Mouse (Mus musculus) cortical plate, adult 2 months (tissue): Measurements from ENCODE around the gene Sipa1l2. TPM values are rescaled to one million over a fixed set of nuclear protein-coding genes. Genes with fewer than 3 reads are reported as not detected.
"Not testable (repeated sequence)": the region's sequence is repeated elsewhere in the genome, so short reads cannot be mapped to it uniquely, and the experiment has no call there.

Experiments
- H3K27ac ChIP-seq: fragments of 200-500 bp; 2 replicates; pipeline ENCODE4 v1.5.1; 2012; ENCODE audit warnings: low read length, control low read depth, inconsistent platforms; ENCODE audit not compliant: insufficient read depth
- H3K4me1 ChIP-seq: fragments of 200-500 bp; 2 replicates; pipeline ENCODE4 v1.6.1; 2011; ENCODE audit warnings: low read length; ENCODE audit not compliant: control insufficient read depth, insufficient read depth
- H3K4me3 ChIP-seq: fragments of 200-500 bp; 2 replicates; pipeline ENCODE4 v1.5.1; 2011; ENCODE audit warnings: mild to moderate bottlenecking, low read length, control low read depth; ENCODE audit not compliant: insufficient read depth
- CTCF ChIP-seq: fragments of 200-500 bp; IDR thresholded peaks from 2 replicates; pipeline ENCODE4 v1.5.1; 2011; ENCODE audit warnings: mild to moderate bottlenecking, control low read depth, low read length; ENCODE audit not compliant: insufficient read depth; ENCODE audit errors: extremely low read depth
- POLR2A ChIP-seq: fragments of 200-500 bp; IDR thresholded peaks from 2 replicates; pipeline ENCODE4 v1.6.1; 2011; ENCODE audit warnings: mild to moderate bottlenecking, low read length, control low read depth; ENCODE audit not compliant: insufficient read depth; ENCODE audit errors: extremely low read depth
- polyA plus RNA-seq: library from polyadenylated mRNA; depleted of rRNA; stranded (reverse); fragments of >200 nt; gene quantifications from 2 replicates; pipeline ENCODE4 v1.2.3, GENCODE M21; 2012

Sipa1l2 gene
- polyA plus RNA-seq, 1 experiment = 22.7 TPM

DNA sequence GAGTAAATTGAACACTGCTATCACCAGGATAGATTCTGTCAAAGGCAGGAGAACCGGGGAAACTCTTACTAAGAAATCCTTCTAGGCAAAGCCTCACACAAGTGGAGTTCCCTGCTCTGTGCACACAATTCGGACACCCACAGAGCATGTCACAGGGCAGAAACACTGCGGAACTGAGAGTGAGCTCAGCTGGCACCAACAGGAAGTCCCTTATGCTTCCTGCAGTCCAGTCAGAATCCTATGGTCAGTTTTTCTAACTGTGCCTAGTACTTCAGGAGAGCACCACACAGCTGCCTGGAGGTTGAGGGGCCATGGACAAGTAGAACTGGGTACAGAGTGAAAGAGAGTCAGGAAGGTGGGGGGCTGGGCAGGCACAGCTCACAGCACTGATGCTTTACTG, 41.7 kb downstream of the Sipa1l2 start:
- TF ChIP-seq POLR2A (no peak), CTCF (no peak)
- Histone ChIP-seq H3K4me3 (no peak overlapping the region), H3K4me1 (peaks cover 10% of the 10 kb centered on the region), H3K27ac (peak overlapping the region; percentile 11; the same call in 1 of the 2 replicates)

- TF ChIP-seq CTCF (no peak), POLR2A (no peak)
- Histone ChIP-seq H3K4me1 (peaks cover 8% of the 10 kb centered on the region; the same call in 1 of the 2 replicates), H3K4me3 (no peak overlapping the region), H3K27ac (no peak overlapping the region)
Observed at GRCm38 (mm10) chr8:125526999-125527398, 42.6 kb downstream of the Sipa1l2 start.

DNA sequence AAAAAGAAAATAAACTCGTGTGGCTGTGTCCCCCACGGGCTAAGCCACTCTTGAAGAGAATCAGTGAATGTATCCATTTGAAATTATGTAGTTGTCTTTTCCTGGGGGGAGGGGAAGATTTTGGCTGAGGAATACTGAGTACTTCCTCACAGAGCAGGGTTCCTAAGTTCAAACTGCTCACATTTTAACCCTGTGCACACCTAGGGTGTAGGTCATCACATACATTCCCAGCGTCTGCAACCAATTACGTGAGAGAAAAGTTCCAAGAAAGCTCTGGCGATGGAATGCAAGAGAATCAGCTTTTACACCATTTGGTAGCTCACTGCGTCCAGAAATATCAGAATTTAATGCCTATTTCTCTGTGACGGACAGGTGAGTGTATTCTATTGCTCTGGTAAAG, 43.0 kb downstream of the Sipa1l2 start:
- no peak overlapping the region for H3K27ac ChIP-seq
- H3K4me3 ChIP-seq = no peak overlapping the region
- peaks cover 5% of the 10 kb centered on the region; the same call in 1 of the 2 replicates for H3K4me1 ChIP-seq
- TF ChIP-seq CTCF = no peak
- no peak for TF ChIP-seq POLR2A

DNA sequence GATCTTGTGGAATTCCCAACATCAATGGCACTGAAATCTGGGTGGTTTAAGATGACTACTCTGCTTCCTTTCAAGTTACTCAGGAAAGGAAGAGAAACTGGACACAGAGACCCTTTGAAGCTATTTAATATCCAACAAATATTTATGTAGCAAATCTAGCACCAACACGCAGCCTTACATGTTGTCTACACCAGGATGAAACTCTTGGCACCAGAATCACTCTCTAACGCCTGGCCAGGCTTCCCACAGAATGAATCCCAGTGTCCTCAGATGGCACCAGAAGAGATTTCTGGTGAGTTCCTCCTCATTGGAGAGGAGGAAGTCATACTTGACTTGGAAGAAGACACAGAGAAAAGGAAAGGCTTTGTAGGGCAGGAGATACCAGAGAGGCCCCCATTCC, 45.1 kb downstream of the Sipa1l2 start:
- no peak overlapping the region for H3K4me3 ChIP-seq
- peaks cover 3% of the 10 kb centered on the region; the same call in 1 of the 2 replicates for H3K4me1 ChIP-seq
- no peak overlapping the region for H3K27ac ChIP-seq
- TF ChIP-seq POLR2A (no peak), CTCF (no peak)

GRCm38 (mm10) chr8:125523213-125523612, 46.4 kb downstream of the Sipa1l2 start:
- Histone ChIP-seq H3K4me3 (no peak overlapping the region), H3K27ac (no peak overlapping the region), H3K4me1 (peaks cover 3% of the 10 kb centered on the region; the same call in 1 of the 2 replicates)
- TF ChIP-seq POLR2A (no peak), CTCF (no peak)

GRCm38 (mm10) chr8:125522151-125522550, 47.5 kb downstream of the Sipa1l2 start:
- Histone ChIP-seq H3K4me3 (no peak overlapping the region), H3K4me1 (peaks cover 2% of the 10 kb centered on the region; the same call in 1 of the 2 replicates), H3K27ac (no peak overlapping the region)
- no peak for TF ChIP-seq CTCF
- TF ChIP-seq POLR2A = no peak

- TF ChIP-seq CTCF = no peak
- no peak for TF ChIP-seq POLR2A
- H3K4me1 ChIP-seq = peaks cover 2% of the 10 kb centered on the region; the same call in 1 of the 2 replicates
Observed at GRCm38 (mm10) chr8:125521087-125521486, 48.5 kb downstream of the Sipa1l2 start.

DNA sequence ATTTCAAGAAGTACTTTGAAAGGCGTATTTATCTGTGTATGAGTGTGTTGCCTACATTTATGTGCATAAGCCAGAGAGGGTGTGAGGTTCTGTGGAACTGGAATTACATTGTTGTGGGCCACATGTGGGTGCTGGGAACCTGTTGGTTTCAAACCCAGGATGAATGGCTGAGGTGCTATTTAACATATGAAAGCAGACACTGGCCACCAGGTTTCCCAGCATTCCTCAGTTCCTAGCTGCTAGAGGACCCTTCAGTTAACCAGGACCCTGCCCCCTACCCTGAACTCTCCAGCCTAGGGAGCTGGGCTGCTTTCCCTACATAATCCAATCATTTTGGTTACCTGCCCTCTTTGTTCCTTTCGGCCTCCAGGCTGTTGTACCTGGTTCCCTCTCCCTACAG, 49.3 kb downstream of the Sipa1l2 start:
- H3K27ac ChIP-seq, H3K4me1 ChIP-seq, H3K4me3 ChIP-seq: not testable (repeated sequence)

More at GRCm38 (mm10) chr8:125521087-125521486, 48.5 kb downstream of the Sipa1l2 start:
- H3K27ac ChIP-seq = no peak overlapping the region
- H3K4me3 ChIP-seq = no peak overlapping the region

DNA sequence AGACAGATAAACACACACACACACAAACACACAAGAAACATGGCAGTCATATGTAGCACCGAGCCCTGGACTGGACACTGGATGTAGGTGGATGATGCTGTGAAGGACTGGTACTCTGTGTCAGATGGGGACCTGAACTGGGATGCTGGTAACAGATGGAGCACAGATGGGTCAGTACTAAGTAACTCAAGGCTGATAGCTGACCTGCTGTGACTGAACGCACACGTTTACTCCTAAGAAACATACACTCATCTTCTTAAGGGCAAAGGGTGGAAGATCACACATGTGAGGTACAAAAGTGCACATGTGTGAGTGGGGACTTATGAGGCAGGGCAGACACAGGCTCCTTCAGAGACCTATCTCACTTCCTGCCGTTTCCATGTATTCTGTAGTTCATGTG, 50.7 kb downstream of the Sipa1l2 start:
- Histone ChIP-seq H3K4me3 (no peak overlapping the region), H3K4me1 (peaks cover 5% of the 10 kb centered on the region), H3K27ac (no peak overlapping the region)
- TF ChIP-seq CTCF = no peak
- no peak for TF ChIP-seq POLR2A

DNA sequence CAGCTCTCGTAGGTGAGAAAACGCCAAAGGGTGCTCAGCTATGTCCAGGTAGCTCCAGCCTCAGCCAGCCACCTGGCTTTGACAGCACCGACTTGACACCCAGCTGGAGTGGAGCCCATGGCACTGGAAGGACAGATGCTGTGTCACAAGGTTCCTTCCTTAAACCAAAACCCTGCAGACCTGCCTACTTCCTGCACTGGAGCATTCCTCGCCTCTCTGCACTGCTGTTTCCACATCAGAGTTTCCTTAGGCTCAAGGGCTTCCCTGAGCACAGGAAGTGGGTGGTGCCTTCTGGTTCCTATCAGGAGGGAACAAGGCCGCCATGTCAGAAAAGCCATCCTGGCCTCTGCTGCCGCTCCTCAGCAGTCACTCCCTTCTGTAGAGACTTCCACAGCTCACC, 51.3 kb downstream of the Sipa1l2 start:
- no peak for TF ChIP-seq CTCF
- no peak for TF ChIP-seq POLR2A
- no peak overlapping the region for H3K4me3 ChIP-seq
- H3K4me1 ChIP-seq = peaks cover 9% of the 10 kb centered on the region
- no peak overlapping the region; the same call in 1 of the 2 replicates for H3K27ac ChIP-seq

GRCm38 (mm10) chr8:125517397-125517796, 52.2 kb downstream of the Sipa1l2 start:
- H3K27ac ChIP-seq = peak overlapping the region; percentile 72
- no peak overlapping the region for H3K4me3 ChIP-seq
- peaks cover 12% of the 10 kb centered on the region for H3K4me1 ChIP-seq
- TF ChIP-seq POLR2A (no peak), CTCF (no peak)
